Mouse (Mus musculus): ENCODE measurements at regions not wholly inside any gene's neighbourhood (a gene's known extent, or its start where the extent isn't known, plus 50 kb on each side); places are given as distances from the start of the nearest gene placed in this dataset.

GRCm38 (mm10) chr1:189473071-189473470, 71.0 kb upstream of the Kcnk2 start:
- DNase-seq = no peak

- DNase-seq = no peak
Measured at GRCm38 (mm10) chr1:189458421-189458820, 56.3 kb upstream of the Kcnk2 start.

All from adrenal gland, postnatal 10 days (tissue).